Mouse (Mus musculus): ENCODE measurements around the gene Olfr855. TPM values are rescaled to one million over a fixed set of nuclear protein-coding genes. Genes with fewer than 3 reads are reported as not detected.

Olfr855 gene
- polyA plus RNA-seq (2017; shearing (Covaris generic)), result not detected

DNA sequence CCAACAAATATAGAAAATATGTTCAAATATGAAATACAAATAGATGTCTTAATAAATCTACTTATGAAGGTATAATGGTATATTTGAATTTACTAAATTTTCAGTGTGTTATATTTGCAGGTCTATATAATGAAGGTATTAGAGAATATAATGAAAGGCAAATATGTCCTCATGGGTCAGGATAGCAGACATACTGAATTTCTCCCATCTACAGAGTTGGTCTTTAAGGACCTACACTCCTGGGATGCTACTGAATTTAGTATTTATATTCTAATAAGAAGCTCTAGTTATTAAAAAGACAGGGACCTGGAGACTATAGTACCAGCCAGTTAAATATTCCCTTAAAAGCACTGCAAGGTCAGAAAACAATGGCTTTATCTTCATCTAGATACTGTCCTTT lies at the start of gene Olfr855:
Gene Olfr855 (plus strand): TSS at position 301 of the 400 bp plus-strand sequence.

GRCm38 (mm10) chr9:19540976-19541375 lies 41.4 kb upstream of the Olfr855 start, which contains the start of gene Olfr853:
Gene Olfr853 (minus strand): TSS chr9:19541076.

GRCm38 (mm10) chr9:19567282-19567681 lies 15.1 kb upstream of the Olfr855 start, which contains the start of gene Olfr854:
Gene Olfr854 (minus strand): TSS chr9:19567382.

DNA sequence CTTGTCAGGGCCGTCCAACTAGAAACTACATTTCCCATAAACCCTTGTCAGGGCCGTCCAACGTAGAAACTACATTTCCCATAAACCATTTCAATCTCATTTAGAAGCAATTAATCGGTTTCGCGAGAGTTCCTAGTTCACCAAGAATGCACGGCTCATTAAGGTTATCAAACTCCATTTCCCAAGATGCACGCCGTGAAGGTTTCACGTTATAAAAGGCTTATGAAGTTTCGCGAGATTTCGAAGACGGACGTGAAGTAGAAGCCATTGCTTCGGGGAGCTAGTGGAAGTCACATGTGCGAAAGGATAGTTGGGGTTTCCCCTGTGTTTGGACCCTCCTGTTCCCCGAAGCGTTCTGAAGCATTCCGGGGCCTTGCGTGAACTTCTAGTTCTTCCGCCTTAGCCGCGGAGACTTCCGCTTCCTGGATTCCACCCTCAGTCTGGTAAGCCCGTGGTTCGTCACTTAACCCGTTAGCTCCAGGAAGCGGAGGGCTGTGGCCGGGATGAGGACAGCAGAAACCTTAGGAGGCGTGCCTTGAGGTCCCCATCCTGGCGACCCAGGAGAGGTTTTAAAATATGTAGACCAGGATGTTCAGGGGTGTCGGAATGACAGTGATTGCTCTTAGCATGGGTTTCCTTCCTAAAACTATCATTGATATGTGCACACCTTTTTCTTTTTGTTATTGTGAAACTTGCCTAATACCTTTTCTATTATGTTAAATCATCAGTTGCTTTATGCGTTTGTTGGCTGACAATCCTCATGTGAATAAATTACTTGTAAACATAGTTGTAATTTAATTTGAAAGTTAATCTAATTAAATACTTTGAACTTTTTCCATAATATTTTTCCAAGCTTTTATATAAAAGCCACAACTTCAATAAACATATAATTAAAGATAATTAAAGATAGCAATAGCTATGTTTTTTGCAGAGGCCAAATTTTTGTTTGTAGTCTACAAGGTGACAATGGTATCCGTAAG lies 39.7 kb downstream of the Olfr855 start, which contains the start of gene Zfp317:
Gene Zfp317 (plus strand): TSS at position 260 of the 980 bp plus-strand sequence.

Other genes starting within 250 kb of the Olfr855 start
- not detected for gene Olfr845, start 246.2 kb upstream of the Olfr855 start, polyA plus RNA-seq (2017; shearing (Covaris generic))
- not detected for gene Olfr846, start 218.6 kb upstream of the Olfr855 start, polyA plus RNA-seq (2017; shearing (Covaris generic))
- gene Olfr847, start 203.9 kb upstream of the Olfr855 start, polyA plus RNA-seq (2017; shearing (Covaris generic)), result not detected
- gene Olfr849, start 142.4 kb upstream of the Olfr855 start, polyA plus RNA-seq (2017; shearing (Covaris generic)), result not detected
- not detected for gene Olfr850, start 104.4 kb upstream of the Olfr855 start, polyA plus RNA-seq (2017; shearing (Covaris generic))
- not detected for gene Olfr851, start 89.3 kb upstream of the Olfr855 start, polyA plus RNA-seq (2017; shearing (Covaris generic))
- gene Olfr853, start 41.5 kb upstream of the Olfr855 start, polyA plus RNA-seq (2017; shearing (Covaris generic)), result not detected
- not detected for gene Olfr854, start 15.2 kb upstream of the Olfr855 start, polyA plus RNA-seq (2017; shearing (Covaris generic))
- gene Zfp317, start 39.5 kb downstream of the Olfr855 start, polyA plus RNA-seq (2017; shearing (Covaris generic)), result 25.3 TPM
- gene Olfr857, start 126.8 kb downstream of the Olfr855 start, polyA plus RNA-seq (2017; shearing (Covaris generic)), result not detected
- not detected for gene Olfr58, start 197.7 kb downstream of the Olfr855 start, polyA plus RNA-seq (2017; shearing (Covaris generic))
- gene Olfr859, start 222.3 kb downstream of the Olfr855 start, polyA plus RNA-seq (2017; shearing (Covaris generic)), result not detected